Mouse (Mus musculus): ENCODE data around the gene Fbf1. TPM values are rescaled to one million over a fixed set of nuclear protein-coding genes. Genes with fewer than 3 reads are reported as not detected.

Fbf1 gene
- total and polyA plus RNA-seq, 2 experiments = 4.5 to 9.0 TPM

GRCm38 (mm10) chr11:116105065-116105464 lies 62.9 kb downstream of the Fbf1 start:
- H3K4me3 ChIP-seq (ENCODE audit: insufficient read depth, low read depth, low read length) = no peak overlapping the region
- H3K79me2 ChIP-seq (ENCODE audit: control insufficient read depth, insufficient read depth, low read length) = peaks cover 2% of the 10 kb centered on the region; the same call in 1 of the 2 replicates
- no peaks in the 10 kb centered on the region for H3K27me3 ChIP-seq (ENCODE audit: control insufficient read depth, insufficient read depth, low read length)
- no peak for DNase-seq (ENCODE audit: extremely low read depth, low read depth, low spot score)
- no peak overlapping the region for H3K27ac ChIP-seq (replicated peaks; ENCODE audit: insufficient read depth, low read depth, low read length)
- WGBS = 90% methylated on average over 2 of the region's 2 CpGs
- H3K9ac ChIP-seq (ENCODE audit: low read depth, low read length) = no peak overlapping the region
- peaks cover 42% of the 10 kb centered on the region for H3K4me1 ChIP-seq (ENCODE audit: control insufficient read depth, insufficient read depth, low read length)
- no peaks in the 10 kb centered on the region for H3K36me3 ChIP-seq (ENCODE audit: control insufficient read depth, insufficient read depth, low read length)
- no peak for TF ChIP-seq POLR2A (IDR thresholded peaks at IDR 0.05; ENCODE audit: extremely low read depth, insufficient read depth, low read length)

DNA sequence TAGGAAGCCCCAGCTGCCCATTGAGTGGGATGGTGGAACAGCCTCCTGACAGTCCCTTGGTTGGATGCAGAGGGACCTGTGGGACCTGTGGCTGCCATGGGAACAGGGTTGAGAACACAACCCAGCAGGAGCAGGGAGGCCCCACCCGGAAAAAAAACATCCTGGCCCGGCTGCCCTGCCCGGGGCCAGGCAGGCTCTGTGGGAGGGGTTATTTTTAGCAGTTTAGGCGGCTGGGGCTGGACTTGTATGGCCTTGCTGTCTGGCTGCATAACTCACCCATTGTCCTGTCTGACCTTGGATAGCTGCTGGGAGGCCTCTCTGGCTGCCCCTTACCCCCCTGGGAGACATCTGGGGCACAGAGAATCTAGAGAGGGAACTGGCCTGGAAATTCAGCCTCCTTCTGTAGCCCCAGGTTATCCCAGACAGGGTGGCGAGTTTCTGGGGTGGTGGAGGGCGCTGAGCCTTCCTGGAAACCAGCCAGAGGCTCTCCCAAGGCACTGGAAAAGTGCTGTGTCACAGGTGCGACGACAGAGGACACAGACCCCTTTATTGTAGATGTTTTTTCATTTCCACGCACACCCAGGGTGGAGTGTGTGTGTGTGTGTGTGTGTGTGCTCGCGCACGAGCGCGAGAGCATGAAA lies 63.8 kb downstream of the Fbf1 start:
- no peak for TF ChIP-seq POLR2A (IDR thresholded peaks at IDR 0.05; ENCODE audit: extremely low read depth, insufficient read depth, low read length)
- no peak for TF ChIP-seq CTCF (IDR thresholded peaks at IDR 0.05; ENCODE audit: low read depth, low read length)
- peaks cover 45% of the 10 kb centered on the region for H3K4me1 ChIP-seq (ENCODE audit: control insufficient read depth, insufficient read depth, low read length)
- H3K4me3 ChIP-seq (ENCODE audit: insufficient read depth, low read depth, low read length) = no peak overlapping the region
- peak overlapping the region; percentile 70 for H3K27ac ChIP-seq (replicated peaks; ENCODE audit: insufficient read depth, low read depth, low read length)
- peak; percentile 64 for DNase-seq (ENCODE audit: extremely low read depth, low read depth, low spot score)
- H3K9ac ChIP-seq (ENCODE audit: low read depth, low read length) = peak overlapping the region; percentile 14; the same call in 1 of the 2 replicates
- WGBS = 36% methylated on average over 14 of the region's 14 CpGs
- H3K27me3 ChIP-seq (ENCODE audit: control insufficient read depth, insufficient read depth, low read length) = no peaks in the 10 kb centered on the region
- no peaks in the 10 kb centered on the region for H3K36me3 ChIP-seq (ENCODE audit: control insufficient read depth, insufficient read depth, low read length)
- H3K79me2 ChIP-seq (ENCODE audit: control insufficient read depth, insufficient read depth, low read length) = peaks cover 2% of the 10 kb centered on the region; the same call in 1 of the 2 replicates

DNA sequence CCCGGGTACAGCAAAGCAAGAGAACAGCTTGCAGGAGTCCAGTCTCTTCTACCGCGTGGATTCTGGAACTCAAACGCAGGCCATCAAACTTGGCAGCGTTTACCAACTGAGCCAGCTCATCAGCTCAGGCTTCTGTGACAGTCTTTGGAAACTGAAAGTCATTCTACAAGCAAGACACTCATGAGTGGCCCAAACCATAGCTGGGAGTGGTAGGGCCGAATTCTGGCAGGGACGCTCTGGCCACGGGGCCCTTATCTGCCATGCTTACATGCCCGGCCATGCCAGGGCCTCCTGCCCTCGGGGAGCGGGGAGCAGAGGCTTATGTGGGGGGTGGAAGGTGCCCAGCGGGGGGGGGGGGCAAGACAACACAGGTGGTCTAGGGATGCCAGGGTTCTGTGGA lies 64.4 kb downstream of the Fbf1 start:
- Histone ChIP-seq H3K27ac (replicated peaks; ENCODE audit: insufficient read depth, low read depth, low read length) (peak overlapping the region; percentile 48), H3K9ac (ENCODE audit: low read depth, low read length) (no peak overlapping the region), H3K79me2 (ENCODE audit: control insufficient read depth, insufficient read depth, low read length) (peaks cover 2% of the 10 kb centered on the region; the same call in 1 of the 2 replicates), H3K27me3 (ENCODE audit: control insufficient read depth, insufficient read depth, low read length) (no peaks in the 10 kb centered on the region), H3K36me3 (ENCODE audit: control insufficient read depth, insufficient read depth, low read length) (no peaks in the 10 kb centered on the region), H3K4me3 (ENCODE audit: insufficient read depth, low read depth, low read length) (no peak overlapping the region), H3K4me1 (ENCODE audit: control insufficient read depth, insufficient read depth, low read length) (peaks cover 42% of the 10 kb centered on the region)
- peak; percentile 57 for DNase-seq (ENCODE audit: extremely low read depth, low read depth, low spot score)
- 33% methylated on average over 12 of the region's 12 CpGs for WGBS
- TF ChIP-seq POLR2A (IDR thresholded peaks at IDR 0.05; ENCODE audit: extremely low read depth, insufficient read depth, low read length) = no peak
- TF ChIP-seq CTCF (IDR thresholded peaks at IDR 0.05; ENCODE audit: low read depth, low read length) = no peak

DNA sequence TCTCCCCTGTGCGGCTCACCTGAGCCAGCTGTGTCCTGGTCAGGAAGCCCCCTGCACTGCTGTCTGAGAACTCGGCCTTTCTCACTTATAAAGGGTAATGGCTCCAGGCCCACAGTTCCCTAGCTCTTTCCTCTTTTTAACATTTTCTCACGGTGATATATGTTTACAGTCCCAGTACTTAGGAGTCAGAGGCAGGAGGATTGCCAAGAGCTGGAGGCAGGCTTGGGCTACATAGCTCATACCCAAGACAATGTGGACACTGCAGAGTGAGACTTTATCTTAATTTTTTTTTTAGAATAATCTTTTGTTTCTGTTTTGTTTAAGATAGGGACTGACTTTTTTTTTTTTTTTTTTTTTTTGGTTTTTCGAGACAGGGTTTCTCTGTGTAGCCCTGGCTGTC lies 65.5 kb downstream of the Fbf1 start:
- TF ChIP-seq POLR2A (IDR thresholded peaks at IDR 0.05; ENCODE audit: extremely low read depth, insufficient read depth, low read length) (no peak), CTCF (IDR thresholded peaks at IDR 0.05; ENCODE audit: low read depth, low read length) (no peak)
- no peak for DNase-seq (ENCODE audit: extremely low read depth, low read depth, low spot score)

DNA sequence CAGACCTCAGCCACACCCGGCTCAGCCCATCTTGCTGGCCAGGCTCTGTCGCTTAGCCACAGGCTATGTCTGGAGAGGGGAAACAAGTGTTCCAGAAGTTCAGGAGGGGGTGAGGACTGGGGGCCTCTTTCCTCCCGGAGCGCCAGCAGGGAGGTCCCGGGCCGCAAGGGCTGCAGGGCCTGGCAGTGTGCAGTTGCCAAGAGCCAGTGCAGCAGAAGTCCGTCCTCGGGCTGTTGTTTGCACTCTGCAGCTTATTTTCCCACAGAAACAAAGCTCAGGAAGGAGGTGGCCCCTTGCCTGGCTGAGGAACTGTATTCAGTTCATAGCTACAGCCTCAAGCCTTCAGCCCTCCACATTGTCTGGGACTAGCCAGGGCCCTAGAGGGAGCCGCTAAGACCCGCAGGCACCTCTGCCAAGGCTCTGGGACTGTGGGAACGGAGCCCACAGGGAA lies 66.0 kb downstream of the Fbf1 start:
- peak overlapping the region; percentile 40 for H3K9ac ChIP-seq (ENCODE audit: low read depth, low read length)
- peaks cover 36% of the 10 kb centered on the region for H3K4me1 ChIP-seq (ENCODE audit: control insufficient read depth, insufficient read depth, low read length)
- H3K27ac ChIP-seq (replicated peaks; ENCODE audit: insufficient read depth, low read depth, low read length) = peak overlapping the region; percentile 78
- peak overlapping the region; percentile 29; the same call in 1 of the 2 replicates for H3K4me3 ChIP-seq (ENCODE audit: insufficient read depth, low read depth, low read length)
- TF ChIP-seq POLR2A (IDR thresholded peaks at IDR 0.05; ENCODE audit: extremely low read depth, insufficient read depth, low read length) (no peak), CTCF (IDR thresholded peaks at IDR 0.05; ENCODE audit: low read depth, low read length) (no peak)
- peaks cover 2% of the 10 kb centered on the region; the same call in 1 of the 2 replicates for H3K79me2 ChIP-seq (ENCODE audit: control insufficient read depth, insufficient read depth, low read length)
- DNase-seq (ENCODE audit: extremely low read depth, low read depth, low spot score) = peak; percentile 43
- 25% methylated on average over 11 of the region's 11 CpGs for WGBS
- no peaks in the 10 kb centered on the region for H3K27me3 ChIP-seq (ENCODE audit: control insufficient read depth, insufficient read depth, low read length)
- H3K36me3 ChIP-seq (ENCODE audit: control insufficient read depth, insufficient read depth, low read length) = no peaks in the 10 kb centered on the region

More for the DNA sequence above, 65.5 kb downstream of the Fbf1 start:
- Histone ChIP-seq H3K4me1 (ENCODE audit: control insufficient read depth, insufficient read depth, low read length) (peaks cover 38% of the 10 kb centered on the region), H3K9ac (ENCODE audit: low read depth, low read length) (peak overlapping the region; percentile 40), H3K27ac (replicated peaks; ENCODE audit: insufficient read depth, low read depth, low read length) (peak overlapping the region; percentile 78), H3K27me3 (ENCODE audit: control insufficient read depth, insufficient read depth, low read length) (no peaks in the 10 kb centered on the region), H3K79me2 (ENCODE audit: control insufficient read depth, insufficient read depth, low read length) (peaks cover 2% of the 10 kb centered on the region; the same call in 1 of the 2 replicates), H3K36me3 (ENCODE audit: control insufficient read depth, insufficient read depth, low read length) (no peaks in the 10 kb centered on the region), H3K4me3 (ENCODE audit: insufficient read depth, low read depth, low read length) (no peak overlapping the region)
- WGBS = 46% methylated on average over 3 of the region's 4 CpGs

DNA sequence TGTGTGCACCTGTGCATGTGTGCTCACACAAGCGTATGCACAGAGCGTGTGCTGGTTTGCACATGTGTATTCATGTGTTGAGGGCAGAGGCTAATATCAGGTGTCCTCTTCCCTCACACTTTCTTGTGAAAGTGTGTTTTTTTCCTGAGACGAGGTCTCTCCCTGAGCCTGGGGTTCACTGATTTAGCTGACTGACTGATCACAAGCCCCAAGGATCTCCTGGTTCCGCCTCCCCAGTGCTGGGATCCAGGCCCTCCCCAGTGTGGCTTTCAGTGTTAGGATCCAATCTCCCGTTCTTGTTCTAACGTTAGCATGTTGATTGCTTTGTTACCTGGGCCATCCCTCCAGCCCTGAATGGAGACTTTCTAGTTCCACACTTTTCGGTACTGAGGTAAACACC lies 67.1 kb downstream of the Fbf1 start:
- Histone ChIP-seq H3K27me3 (ENCODE audit: control insufficient read depth, insufficient read depth, low read length) (no peaks in the 10 kb centered on the region), H3K27ac (replicated peaks; ENCODE audit: insufficient read depth, low read depth, low read length) (peak overlapping the region; percentile 78), H3K79me2 (ENCODE audit: control insufficient read depth, insufficient read depth, low read length) (peaks cover 1% of the 10 kb centered on the region; the same call in 1 of the 2 replicates), H3K4me1 (ENCODE audit: control insufficient read depth, insufficient read depth, low read length) (peaks cover 36% of the 10 kb centered on the region), H3K36me3 (ENCODE audit: control insufficient read depth, insufficient read depth, low read length) (no peaks in the 10 kb centered on the region), H3K4me3 (ENCODE audit: insufficient read depth, low read depth, low read length) (no peak overlapping the region), H3K9ac (ENCODE audit: low read depth, low read length) (peak overlapping the region; percentile 42)
- WGBS = 51% methylated on average over 7 of the region's 7 CpGs
- DNase-seq (ENCODE audit: extremely low read depth, low read depth, low spot score) = peak; percentile 50
- TF ChIP-seq POLR2A (IDR thresholded peaks at IDR 0.05; ENCODE audit: extremely low read depth, insufficient read depth, low read length) (no peak), CTCF (IDR thresholded peaks at IDR 0.05; ENCODE audit: low read depth, low read length) (no peak)

All from liver, adult 2 months (tissue).